Mouse (Mus musculus) cortical plate, adult 2 months (tissue): ENCODE results near the gene Cbx4. TPM values are rescaled to one million over a fixed set of nuclear protein-coding genes. Genes with fewer than 3 reads are reported as not detected.
A peak's percentile ranks its signal among the peaks of the same experiment; 100 is the strongest.

Experiments used
- H3K27ac ChIP-seq: fragments of 200-500 bp; 2 replicates; pipeline ENCODE4 v1.5.1; 2012; ENCODE audit warnings: low read length, control low read depth, inconsistent platforms; ENCODE audit not compliant: insufficient read depth
- H3K4me1 ChIP-seq: fragments of 200-500 bp; 2 replicates; pipeline ENCODE4 v1.6.1; 2011; ENCODE audit warnings: low read length; ENCODE audit not compliant: control insufficient read depth, insufficient read depth
- H3K4me3 ChIP-seq: fragments of 200-500 bp; 2 replicates; pipeline ENCODE4 v1.5.1; 2011; ENCODE audit warnings: mild to moderate bottlenecking, low read length, control low read depth; ENCODE audit not compliant: insufficient read depth
- CTCF ChIP-seq: fragments of 200-500 bp; IDR thresholded peaks from 2 replicates; pipeline ENCODE4 v1.5.1; 2011; ENCODE audit warnings: mild to moderate bottlenecking, control low read depth, low read length; ENCODE audit not compliant: insufficient read depth; ENCODE audit errors: extremely low read depth
- POLR2A ChIP-seq: fragments of 200-500 bp; IDR thresholded peaks from 2 replicates; pipeline ENCODE4 v1.6.1; 2011; ENCODE audit warnings: mild to moderate bottlenecking, low read length, control low read depth; ENCODE audit not compliant: insufficient read depth; ENCODE audit errors: extremely low read depth
- polyA plus RNA-seq: library from polyadenylated mRNA; depleted of rRNA; stranded (reverse); fragments of >200 nt; gene quantifications from 2 replicates; pipeline ENCODE4 v1.2.3, GENCODE M21; 2012; rRNA removed

The Cbx4 gene
- polyA plus RNA-seq, 1 experiment: 47.5 TPM

- no peak overlapping the region for H3K4me3 ChIP-seq
- no peak overlapping the region for H3K27ac ChIP-seq
- TF ChIP-seq CTCF: no peak
- TF ChIP-seq POLR2A: no peak
- H3K4me1 ChIP-seq: no peaks in the 10 kb centered on the region; the same call in 1 of the 2 replicates
Observed at GRCm38 (mm10) chr11:119035686-119036165, 50.3 kb downstream of the Cbx4 start.

GRCm38 (mm10) chr11:119035094-119035685 lies 50.8 kb downstream of the Cbx4 start:
- no peaks in the 10 kb centered on the region; the same call in 1 of the 2 replicates for H3K4me1 ChIP-seq
- H3K27ac ChIP-seq: no peak overlapping the region
- no peak for TF ChIP-seq CTCF
- TF ChIP-seq POLR2A: no peak
- H3K4me3 ChIP-seq: no peak overlapping the region

- Histone ChIP-seq H3K27ac (no peak overlapping the region), H3K4me3 (no peak overlapping the region), H3K4me1 (no peaks in the 10 kb centered on the region; the same call in 1 of the 2 replicates)
- TF ChIP-seq CTCF: no peak
- TF ChIP-seq POLR2A: no peak
Observed at GRCm38 (mm10) chr11:119034635-119035034, 51.4 kb downstream of the Cbx4 start.

- peak; percentile 75 for TF ChIP-seq CTCF
- no peak for TF ChIP-seq POLR2A
- H3K27ac ChIP-seq: no peak overlapping the region
- 0 out of 2 replicates have a peak overlapping the region, but pooled peaks have one; percentile 4 for H3K4me3 ChIP-seq
- H3K4me1 ChIP-seq: no peaks in the 10 kb centered on the region; the same call in 1 of the 2 replicates
Observed at GRCm38 (mm10) chr11:119033874-119034558, 52.0 kb downstream of the Cbx4 start.

Other genes with a start within 250 kb of the Cbx4 start
- 117 TPM in 2 replicates for gene Rbfox3, start 174.6 kb downstream of the Cbx4 start, polyA plus RNA-seq
- gene Enpp7, start 98.0 kb downstream of the Cbx4 start, polyA plus RNA-seq: not detected in 2 replicates
- 2.6 and 2.8 TPM in 2 replicates for gene Cbx2, start 63.3 kb downstream of the Cbx4 start, polyA plus RNA-seq
- gene Cbx8, start 45.3 kb downstream of the Cbx4 start, polyA plus RNA-seq: 6.0 and 7.4 TPM in 2 replicates
- 15.5 and 17.6 TPM in 2 replicates for gene Tbc1d16, start 142.3 kb upstream of the Cbx4 start, polyA plus RNA-seq
- 1.4 TPM in 2 replicates for gene Ccdc40, start 142.4 kb upstream of the Cbx4 start, polyA plus RNA-seq
- 193 and 198 TPM in 2 replicates for gene Gaa, start 181.7 kb upstream of the Cbx4 start, polyA plus RNA-seq
- gene Eif4a3, start 213.9 kb upstream of the Cbx4 start, polyA plus RNA-seq: 99.2 and 101 TPM in 2 replicates
- gene Card14, start 221.5 kb upstream of the Cbx4 start, polyA plus RNA-seq: 0.23 and 0.33 TPM in 2 replicates